Mouse (Mus musculus) heart, embryonic 14.5 days (tissue): ENCODE measurements around the gene Cfap74. TPM values are rescaled to one million over a fixed set of nuclear protein-coding genes. Genes with fewer than 3 reads are reported as not detected.
"Not testable (repeated sequence)": the region's sequence is repeated elsewhere in the genome, so short reads cannot be mapped to it uniquely, and the experiment has no call there.

ENCODE experiments used
- ATAC-seq: fragments of 200-750 bp; cut with Nextera tagmentation; 2 replicates; pipeline ENCODE4 v1.8.0; 2017; ENCODE audit warnings: low read depth, moderate TSS enrichment; ENCODE audit not compliant: insufficient number of reproducible peaks, insufficient read depth, low FRiP score
- H3K27ac ChIP-seq, 2 experiments: fragments of 200-500 bp in 1 of 2; fragments of 300-500 bp in 1 of 2; sonication (generic) in 1 of 2; replicated peaks in 1 of 2; 2 replicates each; pipeline ENCODE4 v1.5.1; 2012 to 2014; ENCODE audit warnings: low read depth in 2 of 2, low read length in 2 of 2, control low read depth in 1 of 2, mild to moderate bottlenecking in 1 of 2, mixed read lengths in 1 of 2; ENCODE audit not compliant: control insufficient read depth in 1 of 2, insufficient read depth in 1 of 2
- H3K27me3 ChIP-seq: fragments of 300-500 bp; sonication (generic); 2 replicates; pipeline ENCODE4 v1.6.1; 2014; ENCODE audit warnings: mild to moderate bottlenecking, low read length, control low read depth; ENCODE audit not compliant: control insufficient read depth, insufficient read depth
- H3K36me3 ChIP-seq: fragments of 300-500 bp; sonication (generic); 2 replicates; pipeline ENCODE4 v1.6.1; 2014; ENCODE audit warnings: mild to moderate bottlenecking, control low read depth, low read length, mixed read lengths; ENCODE audit not compliant: control insufficient read depth, insufficient read depth
- H3K4me1 ChIP-seq, 2 experiments: fragments of 200-500 bp in 1 of 2; fragments of 300-500 bp in 1 of 2; sonication (generic) in 1 of 2; 2 replicates each; pipeline ENCODE4 v1.6.1; 2012 to 2014; ENCODE audit warnings: low read length in 2 of 2, control low read depth in 1 of 2, mixed read lengths in 1 of 2; ENCODE audit not compliant: control insufficient read depth in 2 of 2, insufficient read depth in 2 of 2
- H3K4me2 ChIP-seq: fragments of 300-500 bp; sonication (generic); 2 replicates; pipeline ENCODE4 v1.6.1; 2014; ENCODE audit warnings: mild to moderate bottlenecking, low read length
- H3K4me3 ChIP-seq, 2 experiments: fragments of 200-500 bp in 1 of 2; fragments of 300-500 bp in 1 of 2; sonication (generic) in 1 of 2; 2 replicates each; pipeline ENCODE4 v1.5.1; 2012 to 2014; ENCODE audit warnings: low read length in 2 of 2, mild to moderate bottlenecking in 2 of 2, control low read depth in 1 of 2, low read depth in 1 of 2, moderate library complexity in 1 of 2; ENCODE audit not compliant: control insufficient read depth in 1 of 2, insufficient read depth in 1 of 2
- H3K9ac ChIP-seq: fragments of 300-500 bp; sonication (generic); 2 replicates; pipeline ENCODE4 v1.6.1; 2014; ENCODE audit warnings: mild to moderate bottlenecking, low read length
- H3K9me3 ChIP-seq: fragments of 300-500 bp; sonication (generic); 2 replicates; pipeline ENCODE4 v1.6.1; 2016; ENCODE audit warnings: low read length, control low read depth; ENCODE audit not compliant: control insufficient read depth
- WGBS: fragments of 180-500 bp; shearing (Covaris S2); extraction: QIAGEN DNeasy Blood & Tissue Kit; methylation state at CpG from one replicate; pipeline ENCODE4 v1.1.7; 2014; 5-methylcytosine and 5-hydroxymethylcytosine counted together
- polyA plus RNA-seq: library from polyadenylated mRNA; unstranded; fragments of >200 nt; fragmentation: Nextera tagmentation; extraction: Ambion mirVana; gene quantifications from 2 replicates; pipeline ENCODE4 v1.2.1, GENCODE M21; 2014

The Cfap74 gene
- polyA plus RNA-seq, 1 experiment from 2014 or later, result 0.63 TPM

GRCm38 (mm10) chr4:155470263-155470953 is 61.4 kb downstream of the Cfap74 start:
- Histone ChIP-seq H3K27me3 (peaks cover 15% of the 10 kb centered on the region), H3K27ac (no peak overlapping the region), H3K36me3 (no peaks in the 10 kb centered on the region), H3K9ac (no peak overlapping the region), H3K4me1 (peaks cover 0 to 3% of the 10 kb centered on the region in 2 experiments; a peak in 2 of 4 replicates), H3K9me3 (no peaks in the 10 kb centered on the region), H3K4me2 (no peak overlapping the region), H3K4me3 (no peak overlapping the region)
- ATAC-seq, result no peak
- 75% methylated on average over 16 of the region's 16 CpGs for WGBS

GRCm38 (mm10) chr4:155470997-155471396 is 62.0 kb downstream of the Cfap74 start:
- Histone ChIP-seq H3K4me1 (peaks cover 0 to 3% of the 10 kb centered on the region in 2 experiments; a peak in 2 of 4 replicates), H3K4me2 (no peak overlapping the region), H3K4me3 (no peak overlapping the region), H3K9me3 (no peaks in the 10 kb centered on the region), H3K27ac (no peak overlapping the region), H3K36me3 (no peaks in the 10 kb centered on the region), H3K9ac (no peak overlapping the region), H3K27me3 (peaks cover 15% of the 10 kb centered on the region)
- 84% methylated on average over 7 of the region's 7 CpGs for WGBS
- ATAC-seq, result no peak

- WGBS, result 83% methylated on average over 7 of the region's 7 CpGs
- H3K9ac ChIP-seq, result no peak overlapping the region
- H3K4me2 ChIP-seq, result no peak overlapping the region
- peaks cover 0 to 3% of the 10 kb centered on the region in 2 experiments; a peak in 2 of 4 replicates for H3K4me1 ChIP-seq
- H3K9me3 ChIP-seq, result no peaks in the 10 kb centered on the region
- no peak overlapping the region for H3K27ac ChIP-seq
- no peak overlapping the region for H3K4me3 ChIP-seq
- no peak for ATAC-seq
- H3K36me3 ChIP-seq, result no peaks in the 10 kb centered on the region
- peaks cover 15% of the 10 kb centered on the region for H3K27me3 ChIP-seq
Observed at GRCm38 (mm10) chr4:155471406-155471805, 62.4 kb downstream of the Cfap74 start.

DNA sequence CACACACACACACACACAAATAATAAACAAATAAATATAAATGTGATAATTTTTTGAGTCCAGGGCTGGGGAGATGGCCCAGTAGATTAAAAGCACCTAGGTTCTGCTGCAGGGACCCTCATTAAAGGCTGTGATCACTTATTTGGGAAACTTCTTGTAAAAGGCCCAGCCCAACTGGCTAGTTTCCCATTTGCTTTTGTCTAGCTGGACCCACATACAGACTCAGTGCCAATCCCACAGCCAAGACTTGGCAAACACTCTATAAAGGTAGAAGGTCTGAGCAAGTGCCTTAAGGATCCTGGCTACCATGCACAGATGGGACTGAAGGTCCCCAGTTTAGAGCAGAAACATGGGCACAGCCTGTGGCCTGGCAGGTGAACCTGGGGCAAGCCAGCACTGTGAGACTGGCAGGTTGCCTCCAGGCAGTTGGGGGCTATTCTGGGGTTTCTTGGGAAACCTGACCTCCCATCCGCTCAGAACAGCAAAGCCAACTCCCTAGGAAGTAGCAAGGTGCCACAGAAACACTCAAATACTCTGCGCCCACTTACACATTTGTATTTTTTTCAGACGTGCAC is 63.8 kb downstream of the Cfap74 start:
- peaks cover 0 to 3% of the 10 kb centered on the region in 2 experiments; a peak in 2 of 4 replicates for H3K4me1 ChIP-seq
- ATAC-seq, result no peak
- H3K36me3 ChIP-seq, result no peaks in the 10 kb centered on the region
- H3K9ac ChIP-seq, result peak overlapping the region; percentile 32; the same call in 1 of the 2 replicates
- no peak overlapping the region for H3K4me3 ChIP-seq
- H3K4me2 ChIP-seq, result no peak overlapping the region
- H3K9me3 ChIP-seq, result no peaks in the 10 kb centered on the region
- H3K27me3 ChIP-seq, result peaks cover 15% of the 10 kb centered on the region
- 54% methylated on average over 3 of the region's 3 CpGs for WGBS
- H3K27ac ChIP-seq, result no peak overlapping the region

DNA sequence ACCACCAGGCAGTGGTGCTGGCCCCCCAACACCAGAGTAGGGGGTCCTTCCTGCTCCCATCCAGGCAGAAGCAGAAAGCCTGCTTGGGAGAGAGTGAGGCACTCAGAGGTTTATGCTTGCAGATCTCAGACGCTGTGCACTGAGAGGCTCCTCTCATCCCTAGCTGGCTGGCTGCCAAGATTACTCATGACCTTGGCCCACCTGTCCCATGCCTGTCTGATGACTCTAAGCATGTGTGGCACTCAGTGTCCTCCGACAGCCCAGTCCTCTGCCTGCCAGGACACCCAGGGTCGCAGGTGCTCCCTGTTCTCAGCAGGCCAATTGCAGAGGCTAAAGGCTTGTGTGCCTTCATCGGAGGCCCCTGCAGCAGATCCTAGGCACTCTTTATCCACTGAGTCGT is 64.3 kb downstream of the Cfap74 start:
- no peak for ATAC-seq
- WGBS, result 39% methylated on average over 5 of the region's 5 CpGs
- H3K27me3 ChIP-seq, result peaks cover 12% of the 10 kb centered on the region
- no peaks in the 10 kb centered on the region for H3K9me3 ChIP-seq
- peak overlapping the region; percentile 32; the same call in 1 of the 2 replicates for H3K9ac ChIP-seq
- no peaks in the 10 kb centered on the region for H3K36me3 ChIP-seq
- H3K4me3 ChIP-seq, result no peak overlapping the region
- peaks cover 0 to 3% of the 10 kb centered on the region in 2 experiments; a peak in 2 of 4 replicates for H3K4me1 ChIP-seq
- no peak overlapping the region for H3K27ac ChIP-seq
- H3K4me2 ChIP-seq, result no peak overlapping the region

GRCm38 (mm10) chr4:155473796-155474195 is 64.8 kb downstream of the Cfap74 start:
- not testable (repeated sequence) for H3K9me3 ChIP-seq, ATAC-seq, H3K4me1 ChIP-seq, H3K27ac ChIP-seq, H3K36me3 ChIP-seq, H3K9ac ChIP-seq, H3K4me3 ChIP-seq, H3K4me2 ChIP-seq
- 70% methylated on average over 2 of the region's 2 CpGs for WGBS
- peaks cover 12% of the 10 kb centered on the region for H3K27me3 ChIP-seq

GRCm38 (mm10) chr4:155481381-155482124 is 72.6 kb downstream of the Cfap74 start:
- Histone ChIP-seq H3K27me3 (no peaks in the 10 kb centered on the region), H3K9me3 (no peaks in the 10 kb centered on the region), H3K4me3 (peak overlapping the region in 1 of 2 experiments; percentile 25; a peak in 1 of 4 replicates), H3K36me3 (no peaks in the 10 kb centered on the region), H3K4me2 (peak overlapping the region; percentile 58), H3K9ac (no peak overlapping the region), H3K4me1 (peaks cover 0 to 4% of the 10 kb centered on the region in 2 experiments; a peak in 1 of 4 replicates), H3K27ac (no peak overlapping the region)
- ATAC-seq, result no peak
- WGBS, result 19% methylated on average over 28 of the region's 28 CpGs
